Mouse (Mus musculus) embryonic facial prominence, embryonic 11.5 days (tissue): ENCODE measurements around the gene Cd72. TPM values are rescaled to one million over a fixed set of nuclear protein-coding genes. Genes with fewer than 3 reads are reported as not detected.

Experiments used
- ATAC-seq: fragments of 200-750 bp; cut with Nextera tagmentation; replicated peaks from 2 replicates; pipeline ENCODE4 v1.8.0; 2017; ENCODE audit warnings: low read depth; ENCODE audit not compliant: insufficient number of reproducible peaks, low FRiP score, low TSS enrichment
- DNase-seq: peaks from one replicate; pipeline ENCODE4 v3.0.0-alpha.2; 2015; ENCODE audit warnings: low spot score
- H3K27ac ChIP-seq: fragments of 300-500 bp; sonication (generic); replicated peaks from 2 replicates; pipeline ENCODE4 v1.5.1; 2014; ENCODE audit warnings: mild to moderate bottlenecking, low read depth, low read length, control low read depth
- H3K27me3 ChIP-seq: fragments of 300-500 bp; sonication (generic); 2 replicates; pipeline ENCODE4 v1.6.1; 2014; ENCODE audit warnings: mild to moderate bottlenecking, low read length, moderate library complexity, mixed read lengths; ENCODE audit not compliant: control insufficient read depth, insufficient read depth
- H3K36me3 ChIP-seq: fragments of 300-500 bp; sonication (generic); replicated peaks from 2 replicates; pipeline ENCODE4 v1.6.1; 2014; ENCODE audit warnings: low read depth, mild to moderate bottlenecking, low read length, moderate library complexity, mixed read lengths; ENCODE audit not compliant: control insufficient read depth, insufficient read depth
- H3K4me1 ChIP-seq: fragments of 300-500 bp; sonication (generic); 2 replicates; pipeline ENCODE4 v1.6.1; 2014; ENCODE audit warnings: low read length, mixed read lengths; ENCODE audit not compliant: control insufficient read depth, insufficient read depth
- H3K4me2 ChIP-seq: fragments of 300-500 bp; sonication (generic); 2 replicates; pipeline ENCODE4 v1.6.1; 2014; ENCODE audit warnings: low read depth, mild to moderate bottlenecking, control low read depth, low read length, moderate library complexity
- H3K4me3 ChIP-seq: fragments of 300-500 bp; sonication (generic); 2 replicates; pipeline ENCODE4 v1.5.1; 2014; ENCODE audit warnings: low read depth, low read length, control low read depth
- H3K9ac ChIP-seq: fragments of 300-500 bp; sonication (generic); replicated peaks from 2 replicates; pipeline ENCODE4 v1.6.1; 2014; ENCODE audit warnings: mild to moderate bottlenecking, control low read depth, low read length
- H3K9me3 ChIP-seq: fragments of 300-500 bp; sonication (generic); replicated peaks from 2 replicates; pipeline ENCODE4 v1.6.1; 2016; ENCODE audit warnings: mild to moderate bottlenecking, low read length, inconsistent platforms, mixed read lengths; ENCODE audit not compliant: control insufficient read depth
- WGBS: fragments of 180-500 bp; shearing (Covaris S2); extraction: QIAGEN DNeasy Blood & Tissue Kit; methylation state at CpG from one replicate; pipeline ENCODE4 v1.1.7; 2014; 5-methylcytosine and 5-hydroxymethylcytosine counted together
- polyA plus RNA-seq: library from polyadenylated mRNA; unstranded; fragments of >200 nt; fragmentation: Nextera tagmentation; extraction: Ambion mirVana; gene quantifications from 2 replicates; pipeline ENCODE4 v1.2.1, GENCODE M21; 2014

Gene Cd72
- polyA plus RNA-seq, 1 experiment from 2014 or later = 2.4 TPM

DNA sequence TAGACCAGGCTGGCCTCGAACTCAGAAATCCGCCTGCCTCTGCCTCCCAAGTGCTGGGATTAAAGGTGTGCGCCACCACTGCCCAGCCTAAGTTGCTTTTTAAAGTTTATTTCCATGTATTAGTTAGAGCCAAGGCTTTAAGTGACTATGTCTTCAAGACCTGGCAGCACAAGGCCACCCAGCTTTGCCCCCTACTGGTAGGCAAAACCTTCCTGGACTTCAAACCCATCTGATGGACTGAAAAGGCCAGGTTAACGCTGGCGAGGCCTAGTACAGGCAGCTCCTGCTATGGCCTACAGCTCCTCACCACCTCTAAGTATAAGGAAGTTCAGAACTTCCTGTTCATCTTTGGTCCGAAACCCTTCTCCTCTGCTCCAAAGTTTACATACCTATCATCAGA, 22.2 kb upstream of the Cd72 start:
- ATAC-seq (no peak), DNase-seq (no peak)
- 88% methylated on average over 5 of the region's 6 CpGs for WGBS
- H3K36me3 ChIP-seq = no peaks in the 10 kb centered on the region
- H3K4me3 ChIP-seq = no peak overlapping the region
- H3K27ac ChIP-seq = no peak overlapping the region
- no peaks in the 10 kb centered on the region for H3K4me1 ChIP-seq
- no peak overlapping the region for H3K9ac ChIP-seq
- H3K27me3 ChIP-seq = no peaks in the 10 kb centered on the region
- H3K9me3 ChIP-seq = no peaks in the 10 kb centered on the region
- H3K4me2 ChIP-seq = no peak overlapping the region

DNA sequence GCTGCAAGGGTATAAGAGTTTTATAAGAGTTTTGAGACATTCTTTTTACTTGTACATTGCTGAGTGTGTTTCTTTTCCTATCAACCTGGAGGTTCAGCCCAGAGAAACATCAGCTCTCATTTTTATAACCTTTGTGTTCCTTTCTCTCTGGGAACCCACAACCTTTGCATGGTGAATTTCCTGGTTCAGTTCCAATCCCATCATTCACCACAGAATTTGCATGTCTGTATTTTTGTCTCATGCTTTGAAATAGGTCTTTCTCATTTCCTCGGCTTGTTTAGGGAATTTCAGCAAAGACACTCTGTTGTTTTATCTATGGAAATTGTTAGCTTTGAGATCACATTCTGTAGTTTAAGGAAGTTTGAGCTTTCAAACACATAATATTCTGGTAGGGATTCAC, 19.2 kb upstream of the Cd72 start:
- Histone ChIP-seq H3K4me2 (no peak overlapping the region), H3K9me3 (no peaks in the 10 kb centered on the region), H3K9ac (no peak overlapping the region), H3K36me3 (no peaks in the 10 kb centered on the region), H3K4me1 (no peaks in the 10 kb centered on the region), H3K27ac (no peak overlapping the region), H3K27me3 (no peaks in the 10 kb centered on the region), H3K4me3 (no peak overlapping the region)
- WGBS = 79% methylated on average over 1 of the region's 1 CpGs
- ATAC-seq = no peak
- no peak for DNase-seq

DNA sequence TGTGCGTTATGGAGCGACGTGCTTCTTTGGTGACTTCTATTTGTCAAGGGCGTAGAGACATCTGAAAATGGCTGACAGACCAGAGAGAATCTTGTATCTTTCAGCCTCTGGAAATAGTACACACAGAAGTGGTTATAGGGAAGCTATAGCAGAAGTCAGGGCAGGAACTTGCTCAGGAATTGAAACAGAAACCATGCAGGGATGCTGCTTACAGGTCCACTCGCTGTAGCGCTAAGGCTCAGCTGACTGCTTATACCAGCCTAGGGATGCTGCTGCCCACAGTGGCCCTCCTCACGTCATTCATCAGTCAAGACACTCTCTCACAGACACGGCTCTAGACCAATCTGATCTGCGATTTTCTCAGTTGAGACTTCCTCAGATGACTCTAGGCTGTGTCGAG, 15.9 kb upstream of the Cd72 start:
- H3K9ac ChIP-seq = no peak overlapping the region

DNA sequence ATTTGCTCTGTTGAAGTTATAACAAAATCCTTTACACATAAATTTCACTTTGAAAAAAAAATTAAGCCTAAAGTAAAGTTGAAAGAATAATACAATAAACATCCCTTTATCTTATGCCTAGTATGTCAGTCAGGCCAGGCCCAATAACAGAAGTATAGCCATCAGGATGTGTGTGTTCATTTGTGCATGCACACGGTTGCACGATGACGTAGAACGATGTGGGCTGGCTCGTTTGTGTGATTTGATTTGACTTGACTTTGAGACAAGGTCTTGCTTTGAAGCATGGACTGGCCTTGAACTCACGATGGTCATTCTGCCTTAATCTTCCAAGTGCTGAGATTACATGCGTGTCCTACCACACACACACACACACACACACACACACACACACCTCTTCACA, 12.4 kb upstream of the Cd72 start:
- DNase-seq (no peak), ATAC-seq (no peak)
- Histone ChIP-seq H3K27me3 (no peaks in the 10 kb centered on the region), H3K27ac (no peak overlapping the region), H3K4me3 (no peak overlapping the region), H3K9me3 (no peaks in the 10 kb centered on the region), H3K36me3 (no peaks in the 10 kb centered on the region), H3K4me2 (no peak overlapping the region), H3K4me1 (no peaks in the 10 kb centered on the region), H3K9ac (no peak overlapping the region)
- 87% methylated on average over 7 of the region's 7 CpGs for WGBS

More for the DNA sequence above, 15.9 kb upstream of the Cd72 start:
- Histone ChIP-seq H3K4me1 (no peaks in the 10 kb centered on the region), H3K27me3 (no peaks in the 10 kb centered on the region), H3K27ac (no peak overlapping the region), H3K4me2 (no peak overlapping the region), H3K36me3 (no peaks in the 10 kb centered on the region), H3K9me3 (no peaks in the 10 kb centered on the region), H3K4me3 (no peak overlapping the region)
- DNase-seq = no peak
- ATAC-seq = no peak
- 89% methylated on average over 10 of the region's 10 CpGs for WGBS

DNA sequence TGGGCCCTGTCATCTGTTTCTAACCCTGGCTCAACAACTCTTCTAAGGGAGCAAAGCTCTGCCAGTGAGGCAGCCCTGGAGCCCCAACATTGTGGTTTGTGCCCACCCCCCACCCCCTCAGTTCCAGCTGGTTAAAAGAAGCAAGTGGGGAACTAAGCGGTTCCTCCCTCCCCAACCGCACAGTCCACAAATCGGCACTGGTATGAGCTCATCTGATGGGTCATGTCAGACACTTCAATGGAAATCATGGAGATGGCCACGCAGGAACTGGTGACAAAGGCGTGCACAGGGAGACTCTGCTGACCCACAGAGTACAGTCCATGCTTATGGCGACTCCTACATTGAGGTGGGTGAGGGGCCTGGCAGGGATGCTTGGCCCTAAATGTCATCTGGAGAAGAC, 11.5 kb upstream of the Cd72 start:
- no peak for ATAC-seq
- WGBS = 90% methylated on average over 6 of the region's 6 CpGs
- H3K27me3 ChIP-seq = no peaks in the 10 kb centered on the region

DNA sequence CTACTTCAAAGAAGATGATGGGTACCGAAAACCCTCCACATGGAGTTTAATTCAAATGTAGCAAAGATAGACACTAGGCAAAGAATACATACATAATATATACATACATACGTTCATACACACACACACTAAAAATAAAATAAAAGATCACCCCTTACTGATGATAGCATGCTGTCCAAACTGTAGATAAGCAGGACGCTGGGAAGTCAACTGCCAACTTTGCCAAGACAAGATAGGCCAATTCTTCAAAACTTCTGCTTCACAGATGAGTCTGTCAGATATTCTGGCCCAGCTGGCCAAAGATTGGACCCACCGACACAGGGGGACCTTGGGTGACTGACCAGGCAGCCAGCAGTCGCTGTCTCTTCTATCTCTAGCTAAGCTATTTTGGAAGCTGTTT, 8.7 kb upstream of the Cd72 start:
- no peaks in the 10 kb centered on the region for H3K4me1 ChIP-seq
- no peak overlapping the region for H3K9ac ChIP-seq
- no peak overlapping the region for H3K4me3 ChIP-seq
- H3K9me3 ChIP-seq = no peaks in the 10 kb centered on the region
- no peaks in the 10 kb centered on the region for H3K36me3 ChIP-seq
- DNase-seq = no peak
- 95% methylated on average over 5 of the region's 5 CpGs for WGBS
- no peak for ATAC-seq
- H3K4me2 ChIP-seq = no peak overlapping the region
- H3K27me3 ChIP-seq = no peaks in the 10 kb centered on the region
- no peak overlapping the region for H3K27ac ChIP-seq

More for the DNA sequence above, 11.5 kb upstream of the Cd72 start:
- H3K4me1 ChIP-seq = no peaks in the 10 kb centered on the region
- no peak overlapping the region for H3K27ac ChIP-seq
- DNase-seq = no peak
- no peaks in the 10 kb centered on the region for H3K36me3 ChIP-seq
- H3K9me3 ChIP-seq = no peaks in the 10 kb centered on the region
- H3K9ac ChIP-seq = no peak overlapping the region
- no peak overlapping the region for H3K4me2 ChIP-seq
- no peak overlapping the region for H3K4me3 ChIP-seq

DNA sequence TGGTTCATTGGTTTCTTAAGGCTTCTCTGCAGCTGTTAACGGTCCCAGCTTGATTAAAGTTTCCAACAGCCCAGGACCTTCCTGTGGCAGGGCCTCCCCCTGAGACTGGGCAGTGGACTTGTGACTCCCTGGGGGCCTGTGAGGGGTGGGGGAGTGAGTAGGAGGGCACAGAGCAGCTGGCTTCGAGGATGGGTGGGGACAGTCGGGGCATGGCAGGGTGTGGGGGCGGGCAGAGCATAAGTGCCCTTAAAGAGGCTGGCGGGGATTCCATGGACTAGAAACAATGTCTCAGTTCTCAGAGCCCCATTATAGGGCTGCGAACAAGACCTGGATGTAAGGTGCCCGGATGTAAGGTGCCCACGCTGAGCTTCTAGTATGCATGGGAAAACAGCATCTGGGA, 2.7 kb upstream of the Cd72 start:
- no peak for ATAC-seq
- peaks cover 6% of the 10 kb centered on the region; the same call in 1 of the 2 replicates for H3K27me3 ChIP-seq
- no peaks in the 10 kb centered on the region for H3K36me3 ChIP-seq
- no peak overlapping the region for H3K27ac ChIP-seq
- no peaks in the 10 kb centered on the region for H3K9me3 ChIP-seq
- no peak overlapping the region for H3K4me2 ChIP-seq
- 17% methylated on average over 8 of the region's 8 CpGs for whole genome bisulfite sequencing
- no peaks in the 10 kb centered on the region; the same call in 1 of the 2 replicates for H3K4me1 ChIP-seq
- no peak overlapping the region for H3K9ac ChIP-seq
- DNase-seq = no peak
- H3K4me3 ChIP-seq = no peak overlapping the region

DNA sequence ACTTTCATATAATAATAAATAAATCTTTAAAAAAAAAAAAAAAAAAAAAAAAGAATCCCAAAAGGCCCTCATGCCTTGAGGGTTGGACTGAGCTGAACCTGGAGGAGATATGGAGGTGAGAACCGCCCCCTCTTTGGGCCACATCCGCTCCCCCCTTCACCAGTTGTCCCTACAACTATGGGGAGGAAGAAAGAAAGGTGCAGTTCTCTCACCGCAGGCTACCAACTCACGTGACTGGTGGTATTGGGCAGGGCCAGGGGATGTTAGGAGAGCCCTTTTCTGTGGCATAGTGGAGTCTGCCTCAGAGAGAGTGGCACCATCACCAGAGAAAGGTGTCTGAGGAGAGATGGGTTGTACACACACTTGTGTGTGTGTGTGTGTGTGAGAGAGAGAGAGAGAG, 2.0 kb upstream of the Cd72 start:
- no peak overlapping the region for H3K4me3 ChIP-seq

More for the DNA sequence above, 2.0 kb upstream of the Cd72 start:
- no peak overlapping the region for H3K4me2 ChIP-seq
- DNase-seq = no peak
- peaks cover 6% of the 10 kb centered on the region; the same call in 1 of the 2 replicates for H3K27me3 ChIP-seq
- WGBS = 25% methylated on average over 4 of the region's 4 CpGs
- no peak overlapping the region for H3K27ac ChIP-seq
- no peak overlapping the region for H3K9ac ChIP-seq
- no peaks in the 10 kb centered on the region; the same call in 1 of the 2 replicates for H3K4me1 ChIP-seq
- no peak for ATAC-seq
- no peaks in the 10 kb centered on the region for H3K9me3 ChIP-seq
- H3K36me3 ChIP-seq = no peaks in the 10 kb centered on the region
